Mouse (Mus musculus): ENCODE data around the gene Ogfr.

The Ogfr gene

GRCm38 (mm10) chr2:180604781-180605180 lies 15.7 kb downstream of the Ogfr start:
- DNase-seq, result no peak

GRCm38 (mm10) chr2:180610283-180610682 lies 21.2 kb downstream of the Ogfr start:
- DNase-seq, result no peak

DNA sequence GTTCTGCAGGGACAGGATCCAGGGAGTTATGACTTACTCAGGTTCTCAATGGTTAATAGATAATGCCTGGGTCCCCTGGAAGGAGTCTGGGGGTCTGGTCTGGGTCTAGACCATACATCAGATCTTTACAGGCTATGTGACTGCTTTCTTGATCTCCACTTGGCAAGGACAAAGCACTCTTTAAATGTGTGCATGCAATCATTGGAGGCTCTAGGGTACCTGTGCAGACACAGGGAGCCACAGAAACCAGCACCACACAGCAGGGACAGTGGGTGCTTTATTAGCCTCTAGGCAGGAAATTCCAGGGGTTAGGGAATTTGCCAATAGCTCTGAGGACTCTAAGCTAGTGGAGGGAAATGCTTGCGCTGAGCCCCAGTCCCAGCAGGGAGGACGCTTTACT lies 22.8 kb downstream of the Ogfr start:
- no peak for DNase-seq

DNA sequence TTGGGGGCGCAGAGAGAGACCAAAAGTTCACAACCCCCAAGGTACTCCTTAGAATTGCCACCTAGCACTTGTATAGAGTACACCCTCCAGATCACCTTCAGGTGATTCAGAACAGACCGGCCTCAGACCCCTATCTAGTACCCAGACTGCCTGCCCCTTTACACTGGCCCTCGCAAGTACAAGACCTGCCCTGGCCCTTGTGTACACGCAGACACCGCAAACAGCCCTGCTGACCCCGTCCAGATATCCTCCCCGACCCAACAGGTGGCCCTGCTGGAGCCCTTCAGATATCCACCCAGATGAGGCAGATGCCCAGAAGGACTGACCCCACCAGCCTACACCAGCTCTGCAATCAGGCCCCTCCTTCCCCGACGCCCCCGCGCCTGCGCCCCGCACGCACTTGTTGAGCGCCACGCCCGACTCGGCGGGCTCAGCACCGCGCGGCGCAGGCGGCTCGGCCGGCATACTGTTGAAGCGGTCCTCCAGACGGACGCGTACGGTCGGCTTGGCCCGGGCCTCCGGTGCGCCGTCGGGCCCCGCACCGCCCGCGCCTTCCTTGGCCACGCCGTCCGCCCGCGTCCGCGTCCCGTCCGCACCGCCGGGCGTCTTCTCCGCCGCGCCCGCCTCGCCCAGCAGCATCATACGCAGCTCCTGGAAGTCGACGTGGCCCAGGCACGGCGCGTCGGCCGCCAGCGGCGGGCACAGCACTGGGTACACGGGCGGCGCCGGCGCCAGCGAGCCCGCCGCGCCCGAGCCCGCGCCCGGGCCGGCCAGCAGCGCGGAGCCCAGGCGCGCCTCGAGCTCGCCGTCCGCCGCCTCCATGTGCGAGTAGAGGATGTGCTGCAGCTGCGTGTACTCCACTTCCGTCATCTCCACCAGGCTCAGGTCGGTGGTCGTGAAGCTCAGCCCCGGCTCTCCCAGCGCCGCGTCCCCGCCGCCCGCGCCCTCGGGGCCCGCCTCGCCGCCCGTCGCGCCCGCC lies 52.8 kb downstream of the Ogfr start:
- no peak for DNase-seq

DNA sequence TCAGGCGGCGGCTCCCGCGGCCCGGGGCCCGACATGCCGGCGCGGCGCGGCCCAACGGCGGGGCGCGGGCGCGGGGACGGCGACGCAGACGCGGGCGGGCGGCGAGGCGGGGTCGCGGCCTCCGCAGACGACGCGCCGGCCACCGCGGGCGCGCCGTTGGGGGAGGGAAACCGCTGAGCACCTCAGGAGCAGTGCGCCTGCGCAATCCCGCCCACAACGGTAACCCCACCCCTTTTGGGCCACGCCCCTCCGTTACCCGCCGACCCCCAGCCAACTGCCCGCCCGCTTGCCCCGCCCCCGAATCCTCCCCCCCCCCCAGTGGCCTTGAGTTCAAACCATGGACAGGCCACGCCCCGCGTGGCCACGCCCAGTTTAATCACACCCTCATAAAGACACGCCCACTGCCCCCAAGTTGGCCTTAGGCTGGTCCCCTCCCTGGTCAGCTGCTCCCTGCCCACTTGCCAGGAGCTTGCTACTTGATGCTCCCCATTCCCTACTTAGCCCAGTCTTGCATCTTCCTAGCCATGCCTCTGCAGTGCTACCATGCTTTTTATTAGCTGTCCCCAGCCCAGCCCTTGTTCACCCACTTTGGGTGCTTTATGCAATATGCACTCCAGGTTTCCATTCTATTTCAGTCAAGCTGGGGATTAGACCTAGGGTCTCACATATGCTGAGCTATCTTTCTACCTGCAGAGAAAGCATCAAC lies 53.7 kb downstream of the Ogfr start, which contains the start of gene Tcfl5:
Tcfl5 (minus strand) TSS at position 154 of the 706 bp plus-strand sequence.
- DNase-seq, result no peak

DNA sequence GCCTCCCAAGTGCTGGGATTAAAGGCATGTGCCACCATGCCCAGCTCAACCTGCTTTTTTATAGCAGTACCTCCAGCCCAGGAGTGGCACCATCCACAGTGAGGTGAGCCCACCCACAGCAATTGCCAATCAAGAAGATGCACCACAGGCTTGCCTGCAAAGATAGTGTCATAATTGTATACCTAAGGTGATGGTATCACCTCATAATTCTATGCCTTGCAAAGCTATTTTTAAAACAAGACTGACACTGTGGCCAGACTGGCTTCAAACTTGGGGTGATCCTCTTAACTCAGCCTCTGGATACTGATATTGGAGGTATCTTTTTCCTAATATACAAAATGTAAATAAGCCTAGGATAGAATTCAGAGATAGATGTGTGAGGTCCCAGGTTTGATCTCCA lies 54.6 kb downstream of the Ogfr start:
- DNase-seq, result no peak
